Mouse (Mus musculus) cerebellum, adult 2 months (tissue): ENCODE measurements around the gene Hoxa4.

Experiments
- CTCF ChIP-seq: fragments of 200-500 bp; IDR thresholded peaks from 2 replicates; pipeline ENCODE4 v1.5.1; 2011; ENCODE audit warnings: low read depth, mild to moderate bottlenecking, control low read depth, low read length, moderate library complexity, borderline replicate concordance; ENCODE audit not compliant: insufficient read depth
- POLR2A ChIP-seq: fragments of 200-500 bp; IDR thresholded peaks from 2 replicates; pipeline ENCODE4 v1.6.1; 2011; ENCODE audit warnings: low read length, control low read depth, borderline replicate concordance; ENCODE audit not compliant: insufficient read depth

DNA sequence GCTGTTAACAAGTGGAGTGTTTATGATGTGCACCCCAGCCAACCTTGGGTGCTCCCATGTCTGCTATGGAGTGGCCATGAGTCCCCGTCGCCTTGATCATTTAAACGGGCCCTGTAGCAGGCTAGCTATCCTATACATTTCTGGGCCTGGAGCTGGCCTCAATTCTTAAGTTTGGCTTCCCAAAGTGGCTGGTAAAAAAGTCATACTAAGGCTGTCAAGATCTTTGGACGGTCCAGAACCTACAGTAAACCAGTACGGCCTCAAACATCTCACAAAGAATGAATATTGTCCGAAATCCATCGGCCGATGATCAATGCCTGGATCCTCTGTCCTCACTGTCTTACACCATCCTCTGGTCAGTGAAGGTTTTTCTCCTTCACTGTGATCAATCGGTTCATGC is 43.7 kb upstream of the Hoxa4 start:
- TF ChIP-seq POLR2A (no peak), CTCF (no peak)
